ENCODE assay signal across 9 mouse cellular contexts in genomic region chr11:60727392-60728140, GRCm38 (mm10). TPM values are rescaled to one million over a fixed set of nuclear protein-coding genes. Genes with fewer than 3 reads are reported as not detected.
DNase-seq lines count a peak whose midpoint lies in the region; TF ChIP-seq lines count a peak whose summit lies in the region.
"Had no signal": no experiment of that assay in that cellular context is flagged by ENCODE, and none has a peak within 500 bp of the region (broad histone marks: within the 10 kb centered on the region; RNA-seq: fewer than 3 reads in every experiment).

No protein-coding gene starts in this region.

- no peak for TF ChIP-seq POLR2A in spleen, adult 2 months (IDR thresholded peaks at IDR 0.05; ENCODE audit: low read depth, low read length)

- DNase-seq in gastrocnemius, adult 18-20 months (ENCODE audit: low spot score): peak; percentile 34
- no peak for DNase-seq in gastrocnemius, postnatal 25 days
- DNase-seq in spleen, adult 2 months (ENCODE audit: low read depth in 1 of 2, low spot score in 2 of 2): no peak
- no peak for DNase-seq in spleen, postnatal 14 days (ENCODE audit: low spot score in 2 of 2)
- DNase-seq in hindbrain, embryonic 10.5 days (ENCODE audit: low spot score): no peak
- no peak for DNase-seq in ovary, postnatal 36 days (ENCODE audit: low spot score)
- no peak for DNase-seq in ovary, postnatal 14 days (ENCODE audit: low spot score)

- no peaks in the 10 kb centered on the region for H3K9me3 ChIP-seq in hindbrain, embryonic 10.5 days

- peaks cover 40% of the 10 kb centered on the region for H3K79me2 ChIP-seq in macrophage (ENCODE audit: inconsistent target)

- H3K36me3 ChIP-seq in spleen, adult 2 months (ENCODE audit: control insufficient read depth, insufficient read depth, low read length): peaks cover 12% of the 10 kb centered on the region
- peaks cover 50% of the 10 kb centered on the region for H3K36me3 ChIP-seq in hindbrain, embryonic 10.5 days
- peaks cover 36% of the 10 kb centered on the region for H3K36me3 ChIP-seq in macrophage (ENCODE audit: inconsistent target)

- H3K27me3 ChIP-seq in spleen, adult 2 months (ENCODE audit: control insufficient read depth, insufficient read depth, low read length): no peaks in the 10 kb centered on the region
- H3K27me3 ChIP-seq in hindbrain, embryonic 10.5 days (ENCODE audit: insufficient read depth, poor library complexity, severe bottlenecking): no peaks in the 10 kb centered on the region
- H3K27me3 ChIP-seq: Patski had no signal

- peak overlapping the region; percentile 99 for H3K4me3 ChIP-seq in spleen, adult 2 months (ENCODE audit: extremely low read depth, insufficient read depth, insufficient read length)
- peak overlapping the region; percentile 75 for H3K4me3 ChIP-seq in hindbrain, embryonic 10.5 days
- peak overlapping the region; percentile 49 for H3K4me3 ChIP-seq in macrophage (ENCODE audit: inconsistent target)

- 7% methylated on average over 12 of the region's 12 CpGs for WGBS in spleen, adult 2 months
- 8% methylated on average over 12 of the region's 12 CpGs for WGBS in hindbrain, embryonic 10.5 days
- WGBS in macrophage (ENCODE audit: missing documents): 4% methylated on average over 12 of the region's 12 CpGs

- H3K4me1 ChIP-seq in spleen, adult 2 months (ENCODE audit: control insufficient read depth, insufficient read depth, insufficient read length): peaks cover 12% of the 10 kb centered on the region; the same call in 1 of the 2 replicates
- peaks cover 35% of the 10 kb centered on the region for H3K4me1 ChIP-seq in hindbrain, embryonic 10.5 days (replicated peaks)

- TF ChIP-seq CTCF in spleen, adult 2 months (IDR thresholded peaks at IDR 0.05; ENCODE audit: extremely low read depth, insufficient read depth, insufficient read length, insufficient replicate concordance): no peak

- peak overlapping the region; percentile 92 for H3K27ac ChIP-seq in spleen, adult 2 months (ENCODE audit: insufficient read depth, low read length)
- peak overlapping the region; percentile 90 for H3K27ac ChIP-seq in hindbrain, embryonic 10.5 days
- H3K27ac ChIP-seq in macrophage: peak overlapping the region; percentile 58

RNA-seq across cellular contexts. Expression of gene Flii, which starts 0.5 kb away (rescaled TPM):
- total RNA-seq in gastrocnemius, adult 18-20 months (2021): 100 to 1,000 TPM; 108 to 113 TPM
- 10 to 100 TPM; 85.4 to 97.7 TPM for total RNA-seq in gastrocnemius, postnatal 25 days (2021)
- polyA plus RNA-seq in spleen, adult 2 months (2012; rRNA removed): 164 and 199 TPM in 2 replicates
- 80.0 and 81.7 TPM in 2 replicates for polyA plus RNA-seq in hindbrain, embryonic 10.5 days (2016; fragmentation: Nextera tagmentation; extraction: Ambion mirVana)
- 100 to 1,000 TPM; 115 to 421 (median 198) TPM for total RNA-seq in macrophage (2018; cell fraction: chromatin; rRNA removed)
- 100 to 1,000 TPM; 116 to 164 (median 145) TPM for total RNA-seq in macrophage (2018; cell fraction: cytosol; rRNA removed)
- total RNA-seq in macrophage (2018; cell fraction: nucleus; rRNA removed): 100 to 1,000 TPM; 123 to 370 (median 163) TPM
- 123 to 157 TPM (median 153 TPM) in 3 replicates for polyA plus RNA-seq in macrophage (2018)

RNA-seq across cellular contexts. Expression of gene Mief2, which starts 0.6 kb away (rescaled TPM):
- 10 to 100 TPM; 75.2 to 94.4 TPM for total RNA-seq in gastrocnemius, adult 18-20 months (2021)
- total RNA-seq in gastrocnemius, postnatal 25 days (2021): 10 to 100 TPM; 73.9 to 91.2 TPM
- 12.8 and 14.6 TPM in 2 replicates for polyA plus RNA-seq in spleen, adult 2 months (2012; rRNA removed)
- polyA plus RNA-seq in hindbrain, embryonic 10.5 days (2016; fragmentation: Nextera tagmentation; extraction: Ambion mirVana): 14.8 and 16.9 TPM in 2 replicates
- total RNA-seq in macrophage (2018; cell fraction: chromatin; rRNA removed): 10 to 100 TPM in 18 of 26 experiments, 1 to 10 TPM in 8; 5.7 to 33.1 (median 17.5) TPM
- 10 to 100 TPM in 5 of 26 experiments, 1 to 10 TPM in 21; 1.9 to 13.3 (median 7.4) TPM for total RNA-seq in macrophage (2018; cell fraction: cytosol; rRNA removed)
- 10 to 100 TPM in 21 of 26 experiments, 1 to 10 TPM in 5; 5.4 to 42.0 (median 19.8) TPM for total RNA-seq in macrophage (2018; cell fraction: nucleus; rRNA removed)
- polyA plus RNA-seq in macrophage (2018): 5.2 to 12.7 TPM (median 9.1 TPM) in 3 replicates

RNA-seq across cellular contexts. Expression of gene Llgl1, which starts 28.0 kb away (rescaled TPM):
- 1 to 10 TPM; 8.9 to 9.2 TPM for total RNA-seq in gastrocnemius, adult 18-20 months (2021)
- 1 to 10 TPM; 8.3 to 9.1 TPM for total RNA-seq in gastrocnemius, postnatal 25 days (2021)
- 38.6 and 50.7 TPM in 2 replicates for polyA plus RNA-seq in spleen, adult 2 months (2012; rRNA removed)
- 144 and 152 TPM in 2 replicates for polyA plus RNA-seq in hindbrain, embryonic 10.5 days (2016; fragmentation: Nextera tagmentation; extraction: Ambion mirVana)
- total RNA-seq in macrophage (2018; cell fraction: chromatin; rRNA removed): 10 to 100 TPM in 23 of 26 experiments, 1 to 10 TPM in 3; 7.6 to 55.6 (median 25.8) TPM
- 10 to 100 TPM in 17 of 26 experiments, 1 to 10 TPM in 9; 7.0 to 13.5 (median 10.9) TPM for total RNA-seq in macrophage (2018; cell fraction: cytosol; rRNA removed)
- total RNA-seq in macrophage (2018; cell fraction: nucleus; rRNA removed): 10 to 100 TPM in 21 of 26 experiments, 1 to 10 TPM in 5; 6.4 to 33.4 (median 16.2) TPM
- polyA plus RNA-seq in macrophage (2018): 4.8 to 11.6 TPM (median 9.7 TPM) in 3 replicates

RNA-seq across cellular contexts. Expression of gene Top3a, which starts 49.6 kb away (rescaled TPM):
- 1 to 10 TPM; 3.7 to 5.0 TPM for total RNA-seq in gastrocnemius, adult 18-20 months (2021)
- 1 to 10 TPM; 3.2 to 3.3 TPM for total RNA-seq in gastrocnemius, postnatal 25 days (2021)
- polyA plus RNA-seq in spleen, adult 2 months (2012; rRNA removed): 7.3 and 9.5 TPM in 2 replicates
- 17.8 and 24.3 TPM in 2 replicates for polyA plus RNA-seq in hindbrain, embryonic 10.5 days (2016; fragmentation: Nextera tagmentation; extraction: Ambion mirVana)
- total RNA-seq in macrophage (2018; cell fraction: chromatin; rRNA removed): 10 to 100 TPM; 13.4 to 79.6 (median 48.4) TPM
- total RNA-seq in macrophage (2018; cell fraction: cytosol; rRNA removed): 10 to 100 TPM in 19 of 26 experiments, 1 to 10 TPM in 7; 4.3 to 15.9 (median 11.8) TPM
- 10 to 100 TPM in 25 of 26 experiments, 1 to 10 TPM in 1; 7.2 to 43.0 (median 31.6) TPM for total RNA-seq in macrophage (2018; cell fraction: nucleus; rRNA removed)
- polyA plus RNA-seq in macrophage (2018): 8.7 to 12.0 TPM (median 11.4 TPM) in 3 replicates

RNA-seq across cellular contexts. Expression of gene Smcr8, which starts 49.8 kb away (rescaled TPM):
- 10 to 100 TPM; 18.4 to 18.5 TPM for total RNA-seq in gastrocnemius, adult 18-20 months (2021)
- total RNA-seq in gastrocnemius, postnatal 25 days (2021): 10 to 100 TPM; 13.4 to 15.3 TPM
- polyA plus RNA-seq in spleen, adult 2 months (2012; rRNA removed): 12.2 and 12.5 TPM in 2 replicates
- polyA plus RNA-seq in hindbrain, embryonic 10.5 days (2016; fragmentation: Nextera tagmentation; extraction: Ambion mirVana): 6.9 and 8.4 TPM in 2 replicates
- total RNA-seq in macrophage (2018; cell fraction: chromatin; rRNA removed): 100 to 1,000 TPM in 22 of 26 experiments, 10 to 100 TPM in 4; 68.9 to 172 (median 129) TPM
- total RNA-seq in macrophage (2018; cell fraction: cytosol; rRNA removed): 10 to 100 TPM; 47.7 to 85.9 (median 63.1) TPM
- total RNA-seq in macrophage (2018; cell fraction: nucleus; rRNA removed): 100 to 1,000 TPM in 24 of 26 experiments, 10 to 100 TPM in 2; 91.5 to 200 (median 155) TPM
- 33.1 to 38.1 TPM (median 34.4 TPM) in 3 replicates for polyA plus RNA-seq in macrophage (2018)

Comparison
In these comparisons a context has a peak if more than half of its experiments do, and no peak if none do; other contexts are left out.
1. H3K4me3 ChIP-seq: peak in every context shown above with its lines; median percentile 99 in spleen, adult 2 months; 75 in hindbrain, embryonic 10.5 days; 49 in macrophage.